Comparison of ENCODE assay signal across 7 mouse cellular contexts in the genomic region with DNA sequence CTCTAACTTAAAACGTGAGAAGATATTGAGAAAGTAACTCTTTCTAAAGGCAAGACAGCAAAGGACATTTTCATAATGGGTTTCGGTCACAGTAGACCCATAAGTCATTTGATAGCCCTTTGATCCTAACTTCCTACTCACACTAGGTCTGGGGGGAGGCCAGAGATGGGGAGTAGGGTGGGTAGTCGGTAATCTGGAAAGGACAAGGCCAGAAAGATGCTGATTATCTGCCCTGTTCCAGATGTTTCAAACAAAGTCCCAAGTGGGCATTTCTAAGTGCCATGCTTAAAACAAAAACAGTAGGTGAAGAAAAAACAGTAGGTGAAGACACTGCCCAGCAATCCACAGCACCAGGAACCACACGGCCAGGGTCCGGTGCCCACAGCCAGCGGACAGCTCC. TPM values are rescaled to one million over a fixed set of nuclear protein-coding genes. Genes with fewer than 3 reads are reported as not detected.
DNase-seq lines count a peak whose midpoint lies in the region; ATAC-seq and TF ChIP-seq lines count a peak whose summit lies in the region.

No protein-coding gene starts in this region.

- peak overlapping the region; percentile 80 for H3K27ac ChIP-seq in lung, postnatal 0 days (ENCODE audit: low read length)
- H3K27ac ChIP-seq in forebrain, embryonic 10.5 days, result peak overlapping the region; percentile 94
- peak overlapping the region; percentile 82 for H3K27ac ChIP-seq in limb, embryonic 15.5 days
- peak overlapping the region; percentile 82 for H3K27ac ChIP-seq in stomach, embryonic 14.5 days (ENCODE audit: low read length)

- no peak for DNase-seq in lung, postnatal 0 days (ENCODE audit: low spot score)
- no peak for DNase-seq in lung, postnatal 10 days
- no peak for DNase-seq in forebrain, embryonic 10.5 days (ENCODE audit: extremely low spot score, low spot score)
- no peak for DNase-seq in natural killer cell, adult 2 months (ENCODE audit: low spot score in 2 of 2)

- no peaks in the 10 kb centered on the region for H3K36me3 ChIP-seq in lung, postnatal 0 days (ENCODE audit: insufficient read depth, low read length)
- H3K36me3 ChIP-seq in forebrain, embryonic 10.5 days (replicated peaks), result no peaks in the 10 kb centered on the region
- no peaks in the 10 kb centered on the region for H3K36me3 ChIP-seq in limb, embryonic 15.5 days
- H3K36me3 ChIP-seq in stomach, embryonic 14.5 days (ENCODE audit: control insufficient read depth, insufficient read depth, low read length), result no peaks in the 10 kb centered on the region

- no peak for TF ChIP-seq EP300 in lung, postnatal 0 days (IDR thresholded peaks at IDR 0.05)

- H3K4me3 ChIP-seq in lung, postnatal 0 days (ENCODE audit: low read depth, low read length), result peak overlapping the region; percentile 83
- H3K4me3 ChIP-seq in forebrain, embryonic 10.5 days, result peak overlapping the region; percentile 76
- H3K4me3 ChIP-seq in limb, embryonic 15.5 days, result peak overlapping the region; percentile 84
- peak overlapping the region; percentile 80 for H3K4me3 ChIP-seq in stomach, embryonic 14.5 days (ENCODE audit: low read depth, low read length)

- H3K27me3 ChIP-seq in lung, postnatal 0 days (replicated peaks; ENCODE audit: insufficient read depth, low read length), result no peaks in the 10 kb centered on the region
- no peaks in the 10 kb centered on the region for H3K27me3 ChIP-seq in forebrain, embryonic 10.5 days (ENCODE audit: poor library complexity, severe bottlenecking)
- no peaks in the 10 kb centered on the region for H3K27me3 ChIP-seq in limb, embryonic 15.5 days
- H3K27me3 ChIP-seq in stomach, embryonic 14.5 days (ENCODE audit: control insufficient read depth, insufficient read depth, low read length), result no peaks in the 10 kb centered on the region

- no peak for ATAC-seq in lung, postnatal 0 days
- no peak for ATAC-seq in limb, embryonic 15.5 days (ENCODE audit: insufficient number of reproducible peaks, low FRiP score, low TSS enrichment, low read depth)
- no peak; the same call in 1 of the 2 replicates for ATAC-seq in stomach, embryonic 14.5 days (ENCODE audit: insufficient number of reproducible peaks, insufficient read depth, low FRiP score, low read depth)
- no peak for ATAC-seq in granulocyte monocyte progenitor cell, adult 5-6 weeks (replicated peaks; ENCODE audit: poor library complexity, severe bottlenecking)

- peak overlapping the region; percentile 48 for H3K9ac ChIP-seq in lung, postnatal 0 days (replicated peaks; ENCODE audit: low read depth)
- H3K9ac ChIP-seq in limb, embryonic 15.5 days, result peak overlapping the region; percentile 63
- peak overlapping the region; percentile 61 for H3K9ac ChIP-seq in stomach, embryonic 14.5 days (replicated peaks; ENCODE audit: low read depth, low read length)

- 5% methylated on average over 6 of the region's 6 CpGs for WGBS in lung, postnatal 0 days
- WGBS in forebrain, embryonic 10.5 days, result 4% methylated on average over 6 of the region's 6 CpGs
- WGBS in limb, embryonic 15.5 days, result 4% methylated on average over 6 of the region's 6 CpGs
- 7% methylated on average over 6 of the region's 6 CpGs for WGBS in stomach, embryonic 14.5 days

- H3K4me1 ChIP-seq in lung, postnatal 0 days (ENCODE audit: insufficient read depth, low read depth, low read length), result no peaks in the 10 kb centered on the region
- H3K4me1 ChIP-seq in forebrain, embryonic 10.5 days, result peaks cover 26% of the 10 kb centered on the region
- H3K4me1 ChIP-seq in limb, embryonic 15.5 days, result peaks cover 4% of the 10 kb centered on the region
- no peaks in the 10 kb centered on the region for H3K4me1 ChIP-seq in stomach, embryonic 14.5 days (ENCODE audit: control insufficient read depth, insufficient read depth, low read length)

- TF ChIP-seq CTCF in lung, postnatal 0 days (IDR thresholded peaks at IDR 0.05), result no peak

- peak overlapping the region; percentile 75 for H3K4me2 ChIP-seq in lung, postnatal 0 days (replicated peaks; ENCODE audit: low read depth, low read length)
- peak overlapping the region; percentile 82 for H3K4me2 ChIP-seq in limb, embryonic 15.5 days
- peak overlapping the region; percentile 60 for H3K4me2 ChIP-seq in stomach, embryonic 14.5 days (replicated peaks; ENCODE audit: low read depth, low read length)

- H3K9me3 ChIP-seq in lung, postnatal 0 days (ENCODE audit: low read length), result no peaks in the 10 kb centered on the region
- H3K9me3 ChIP-seq in forebrain, embryonic 10.5 days, result no peaks in the 10 kb centered on the region
- no peaks in the 10 kb centered on the region for H3K9me3 ChIP-seq in limb, embryonic 15.5 days
- H3K9me3 ChIP-seq in stomach, embryonic 14.5 days (ENCODE audit: control insufficient read depth, low read depth, low read length), result no peaks in the 10 kb centered on the region

RNA-seq across cellular contexts. Expression of gene Hacd1, which starts 1.2 kb away (rescaled TPM):
- 105 and 106 TPM in 2 replicates for polyA plus RNA-seq in lung, postnatal 0 days (2015; fragmentation: Nextera tagmentation; extraction: Ambion mirVana)
- polyA plus RNA-seq in forebrain, embryonic 10.5 days (2016; fragmentation: Nextera tagmentation; extraction: Ambion mirVana), result 39.4 and 41.4 TPM in 2 replicates
- polyA plus RNA-seq in limb, embryonic 15.5 days (2015; fragmentation: Nextera tagmentation; extraction: Ambion mirVana), result 58.0 and 77.5 TPM in 2 replicates
- polyA plus RNA-seq in stomach, embryonic 14.5 days (2014; fragmentation: Nextera tagmentation; extraction: Ambion mirVana), result 127 and 131 TPM in 2 replicates
- total RNA-seq in granulocyte monocyte progenitor cell, adult 5-6 weeks (2014; fragmentation: Nextera tagmentation), result 41.7 and 46.3 TPM in 2 replicates
- total RNA-seq in granulocyte monocyte progenitor cell, adult 5-6 weeks (2017), result 63.6 and 82.2 TPM in 2 replicates

RNA-seq across cellular contexts. Expression of gene Stam, which starts 19.2 kb away (rescaled TPM):
- 46.7 and 51.8 TPM in 2 replicates for polyA plus RNA-seq in lung, postnatal 0 days (2015; fragmentation: Nextera tagmentation; extraction: Ambion mirVana)
- polyA plus RNA-seq in forebrain, embryonic 10.5 days (2016; fragmentation: Nextera tagmentation; extraction: Ambion mirVana), result 82.0 and 88.9 TPM in 2 replicates
- polyA plus RNA-seq in limb, embryonic 15.5 days (2015; fragmentation: Nextera tagmentation; extraction: Ambion mirVana), result 67.6 and 69.9 TPM in 2 replicates
- polyA plus RNA-seq in stomach, embryonic 14.5 days (2014; fragmentation: Nextera tagmentation; extraction: Ambion mirVana), result 92.1 and 95.9 TPM in 2 replicates
- 29.2 and 51.3 TPM in 2 replicates for total RNA-seq in granulocyte monocyte progenitor cell, adult 5-6 weeks (2014; fragmentation: Nextera tagmentation)
- total RNA-seq in granulocyte monocyte progenitor cell, adult 5-6 weeks (2017), result 28.2 and 30.6 TPM in 2 replicates
